Mouse (Mus musculus): ENCODE results near the gene Fstl3.

The Fstl3 gene

GRCm38 (mm10) chr10:79807826-79808225 lies 30.8 kb downstream of the Fstl3 start:
- CTCF ChIA-PET, result interaction anchor here (0.6 kb wide), 1 partner anchor 78 kb away, joined by 4 read pairs; no protein-coding TSS in a partner anchor

GRCm38 (mm10) chr10:79808728-79809127 lies 31.7 kb downstream of the Fstl3 start:
- CTCF ChIA-PET, result interaction anchor here (0.6 kb wide), 1 partner anchor 79 kb away, joined by 4 read pairs; no protein-coding TSS in a partner anchor

GRCm38 (mm10) chr10:79811736-79812637 lies 34.9 kb downstream of the Fstl3 start:
- CTCF ChIA-PET, result interaction anchor here (0.6 to 1.1 kb wide), 5 partner anchors 8 to 680 kb away, joined by 3 to 13 read pairs (median 4); partner anchors contain the start of gene Misp

- CTCF ChIA-PET, result no interaction called here
Measured at GRCm38 (mm10) chr10:79814271-79814842, 37.3 kb downstream of the Fstl3 start.

GRCm38 (mm10) chr10:79815671-79816494 lies 38.8 kb downstream of the Fstl3 start:
- CTCF ChIA-PET, result no interaction called here

DNA sequence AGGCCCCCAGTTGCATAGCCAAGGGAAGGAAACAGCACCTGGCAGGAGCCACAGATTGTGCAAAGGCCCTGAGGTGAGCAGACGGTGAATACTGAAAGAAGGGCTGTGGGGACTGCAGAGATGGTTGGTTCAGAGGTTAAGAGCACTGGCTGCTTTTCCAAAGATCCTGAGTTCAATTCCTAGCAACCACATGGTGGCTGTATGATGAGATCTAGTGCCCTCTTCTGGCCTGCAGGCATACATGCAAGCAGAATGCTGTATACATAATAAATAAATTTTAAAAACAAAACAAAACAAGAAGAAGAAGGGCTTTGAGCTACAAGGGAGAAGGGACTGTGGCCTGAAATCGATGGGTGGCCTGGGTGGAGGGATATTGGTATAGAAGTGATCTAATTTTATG lies 40.0 kb downstream of the Fstl3 start:
- CTCF ChIA-PET, result no interaction called here

DNA sequence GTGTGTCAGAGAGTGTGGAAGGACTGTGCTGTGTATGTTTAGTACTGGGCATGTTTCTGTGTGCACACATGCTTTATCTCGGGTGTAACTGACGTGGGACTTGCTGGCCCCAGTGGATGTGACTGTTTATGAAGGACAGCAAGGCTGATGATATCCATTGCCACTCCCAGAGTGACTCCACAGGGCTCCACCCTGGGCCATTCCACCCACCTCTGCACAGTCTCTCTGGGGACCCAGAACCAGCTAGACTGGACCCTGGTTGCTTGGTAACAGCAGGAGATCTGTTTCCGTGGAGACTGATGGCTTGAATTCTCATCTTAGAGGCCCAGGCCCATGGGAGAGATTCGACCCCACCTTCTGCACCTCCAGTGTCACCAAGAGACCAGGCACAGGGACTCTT lies 41.2 kb downstream of the Fstl3 start:
- CTCF ChIA-PET, result interaction anchor here (0.5 to 0.6 kb wide), 2 partner anchors 297 to 1171 kb away, joined by 3 read pairs; partner anchors contain the start of gene Stk11

GRCm38 (mm10) chr10:79819606-79820005 lies 42.5 kb downstream of the Fstl3 start:
- CTCF ChIA-PET, result no interaction called here

- CTCF ChIA-PET, result interaction anchor here (0.6 to 0.8 kb wide), 2 partner anchors 8 to 108 kb away, joined by 4 read pairs; no protein-coding TSS in a partner anchor
Measured at GRCm38 (mm10) chr10:79820277-79820676, 43.2 kb downstream of the Fstl3 start.

DNA sequence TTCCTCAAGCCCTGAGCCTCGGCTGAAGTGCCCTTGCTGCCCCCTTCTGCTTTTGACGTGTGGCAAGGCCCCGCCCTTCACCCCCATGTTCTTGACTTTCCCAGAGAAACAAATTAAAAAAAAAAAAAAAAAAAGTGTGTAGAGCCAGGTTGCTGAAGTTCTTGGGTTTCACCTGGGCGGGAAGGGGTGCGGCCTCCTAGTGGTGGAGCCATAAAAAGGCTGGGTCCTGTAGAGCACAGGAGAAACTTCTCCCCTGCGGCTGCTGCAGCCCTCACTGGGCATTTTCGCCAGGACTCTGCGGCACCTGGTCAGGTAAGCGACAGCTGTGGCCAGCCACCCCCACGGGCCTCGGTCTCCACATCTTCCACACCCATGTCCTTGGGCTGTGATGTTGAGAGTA lies 43.7 kb downstream of the Fstl3 start, which contains the start of gene Misp:
TSS of gene Misp (plus strand) at position 208 of the 400 bp plus-strand sequence.
- CTCF ChIA-PET, result interaction anchor here (0.6 to 0.8 kb wide), 2 partner anchors 9 to 107 kb away, joined by 4 read pairs; no protein-coding TSS in a partner anchor

GRCm38 (mm10) chr10:79821731-79822130 lies 44.7 kb downstream of the Fstl3 start:
- CTCF ChIA-PET, result interaction anchor here (0.7 kb wide), 1 partner anchor 1499 kb away, joined by 3 read pairs; no protein-coding TSS in a partner anchor

DNA sequence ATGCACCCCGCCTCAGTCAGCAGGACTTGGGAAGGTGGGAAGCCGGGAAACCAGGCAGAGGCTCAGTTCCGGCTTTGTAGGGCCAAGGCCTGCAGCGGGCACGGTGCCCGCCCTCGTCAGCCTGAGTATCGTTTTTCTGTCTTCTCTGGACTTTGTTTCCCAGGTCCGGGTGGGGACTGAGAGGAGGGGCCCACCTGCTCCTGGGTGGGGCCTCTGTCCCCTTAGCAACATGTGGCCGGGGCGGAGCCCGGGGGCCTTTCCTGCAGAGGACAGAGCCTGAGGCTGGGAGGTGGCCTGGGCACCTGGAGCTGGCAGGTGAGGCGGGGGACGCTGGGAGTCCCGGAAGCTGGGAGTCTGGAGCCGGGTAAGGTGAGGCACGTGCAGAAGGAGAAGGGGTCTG lies 45.3 kb downstream of the Fstl3 start:
- CTCF ChIA-PET, result no interaction called here

GRCm38 (mm10) chr10:79823011-79823410 lies 45.9 kb downstream of the Fstl3 start:
- CTCF ChIA-PET, result no interaction called here

DNA sequence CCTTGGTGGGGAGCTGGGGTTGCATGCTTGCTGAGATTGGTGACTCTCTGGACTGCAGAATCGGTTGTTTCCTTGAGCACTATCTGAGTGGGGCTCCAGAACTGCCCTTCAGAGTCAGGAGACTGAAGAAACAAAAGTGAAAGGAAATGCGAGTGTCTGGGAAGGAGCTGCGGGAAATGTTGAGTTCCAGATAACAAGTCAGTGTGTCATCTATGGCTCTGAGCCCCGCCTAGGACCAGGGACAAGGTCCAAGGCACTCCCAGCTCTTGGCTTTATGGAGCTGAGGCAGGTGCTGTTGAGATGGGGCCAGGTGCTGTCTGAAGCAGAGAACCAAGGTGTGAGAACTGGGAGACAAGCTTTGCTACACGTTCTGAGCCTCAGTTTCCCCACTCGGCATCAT lies 47.3 kb downstream of the Fstl3 start:
- CTCF ChIA-PET, result interaction anchor here (0.6 to 1.2 kb wide), 2 partner anchors 11 to 362 kb away, joined by 4 read pairs; no protein-coding TSS in a partner anchor

- CTCF ChIA-PET, result no interaction called here
Measured at GRCm38 (mm10) chr10:79831583-79831982, 54.5 kb downstream of the Fstl3 start.
